Mouse (Mus musculus) embryonic fibroblast, embryonic 13.5 days (primary cell): ENCODE measurements around the gene Csnk1g1.

Experiments
- CTCF ChIP-seq: IDR thresholded peaks from 2 replicates; pipeline ENCODE4 v1.5.1; 2011; ENCODE audit warnings: mild to moderate bottlenecking, control low read depth, low read length, moderate library complexity, borderline replicate concordance; ENCODE audit not compliant: insufficient read depth
- POLR2A ChIP-seq: IDR thresholded peaks from 2 replicates; pipeline ENCODE4 v1.6.1; 2011; ENCODE audit warnings: low read depth, mild to moderate bottlenecking, control low read depth, low read length, moderate library complexity

GRCm38 (mm10) chr9:66043241-66043640 lies 134.5 kb downstream of the Csnk1g1 start:
- TF ChIP-seq CTCF (no peak), POLR2A (no peak)
